Mouse (Mus musculus) CH12.LX (cell line): ENCODE measurements around the gene Tmem132d.

ENCODE experiments used
- CTCF ChIP-seq, 2 experiments: IDR thresholded peaks in 1 of 2; conservative IDR thresholded peaks in 1 of 2; 2 replicates each; pipeline ENCODE4 v1.5.1; 2011 to 2012; ENCODE audit warnings: low read depth in 2 of 2, low read length in 2 of 2, improper control_type of control experiment in 1 of 2, inconsistent platforms in 1 of 2, mild to moderate bottlenecking in 1 of 2, moderate library complexity in 1 of 2
- HCFC1 ChIP-seq: IDR thresholded peaks from 2 replicates; pipeline ENCODE4 v1.6.1; 2012; ENCODE audit warnings: low read depth, mild to moderate bottlenecking, inconsistent platforms, low read length, improper control_type of control experiment
- MAX ChIP-seq: IDR thresholded peaks from 2 replicates; pipeline ENCODE4 v1.6.1; 2011; ENCODE audit warnings: low read length, improper control_type of control experiment
- MEF2A ChIP-seq: IDR thresholded peaks from 2 replicates; pipeline ENCODE4 v1.6.1; 2014; ENCODE audit warnings: low read depth, mild to moderate bottlenecking, inconsistent platforms, low read length, improper control_type of control experiment, borderline replicate concordance
- MYC ChIP-seq: IDR thresholded peaks from 2 replicates; pipeline ENCODE4 v1.6.1; 2011; ENCODE audit warnings: low read depth, mild to moderate bottlenecking, improper control_type of control experiment, low read length
- POLR2A ChIP-seq: IDR thresholded peaks from 2 replicates; pipeline ENCODE4 v1.6.1; 2011; ENCODE audit warnings: low read depth, mild to moderate bottlenecking, improper control_type of control experiment, low read length
- SIN3A ChIP-seq: IDR thresholded peaks from 2 replicates; pipeline ENCODE4 v1.6.1; 2012; ENCODE audit warnings: low read length, improper control_type of control experiment, inconsistent platforms
- ZC3H11A ChIP-seq: IDR thresholded peaks from 2 replicates; pipeline ENCODE4 v1.6.1; 2012; ENCODE audit warnings: low read depth, mild to moderate bottlenecking, inconsistent platforms, low read length, improper control_type of control experiment

GRCm38 (mm10) chr5:128099439-128099838, 333.4 kb downstream of the Tmem132d start:
- TF ChIP-seq CTCF (conservative IDR thresholded peaks at IDR 0.05 in 1 of 2, IDR thresholded peaks at IDR 0.05 in 1 of 2; ENCODE audit: low read depth in 2 of 2, low read length in 2 of 2) (0 out of 4 replicates have a peak, but pooled peaks of 1 of the 2 experiments have one; percentile 8), SIN3A (no peak), ZC3H11A (no peak), POLR2A (no peak), MYC (no peak), HCFC1 (no peak), MAX (no peak), MEF2A (no peak)
